Mouse (Mus musculus) midbrain, embryonic 13.5 days (tissue): ENCODE measurements around the gene Tph2. TPM values are rescaled to one million over a fixed set of nuclear protein-coding genes. Genes with fewer than 3 reads are reported as not detected.
A peak's percentile ranks its signal among the peaks of the same experiment; 100 is the strongest.

Source experiments
- ATAC-seq: fragments of 200-750 bp; cut with Nextera tagmentation; 2 replicates; pipeline ENCODE4 v1.8.0; 2017; ENCODE audit warnings: mild to moderate bottlenecking, moderate TSS enrichment, moderate library complexity
- H3K27ac ChIP-seq: fragments of 300-500 bp; sonication (generic); 2 replicates; pipeline ENCODE4 v1.5.1; 2015; ENCODE audit warnings: inconsistent platforms, mild to moderate bottlenecking, moderate library complexity
- H3K27me3 ChIP-seq: fragments of 300-500 bp; sonication (generic); 2 replicates; pipeline ENCODE4 v1.6.1; 2015; ENCODE audit warnings: mild to moderate bottlenecking, inconsistent platforms
- H3K36me3 ChIP-seq: fragments of 300-500 bp; sonication (generic); 2 replicates; pipeline ENCODE4 v1.6.1; 2015; ENCODE audit warnings: mild to moderate bottlenecking, inconsistent platforms
- H3K4me1 ChIP-seq: fragments of 300-500 bp; sonication (generic); replicated peaks from 2 replicates; pipeline ENCODE4 v1.6.1; 2015; ENCODE audit warnings: inconsistent platforms
- H3K4me2 ChIP-seq: fragments of 300-500 bp; sonication (generic); replicated peaks from 2 replicates; pipeline ENCODE4 v1.6.1; 2015; ENCODE audit warnings: moderate library complexity, mild to moderate bottlenecking, inconsistent platforms
- H3K4me3 ChIP-seq: fragments of 300-500 bp; sonication (generic); replicated peaks from 2 replicates; pipeline ENCODE4 v1.5.1; 2015; ENCODE audit warnings: mild to moderate bottlenecking, inconsistent platforms
- H3K9ac ChIP-seq: fragments of 300-500 bp; sonication (generic); replicated peaks from 2 replicates; pipeline ENCODE4 v1.6.1; 2015; ENCODE audit warnings: mild to moderate bottlenecking, inconsistent platforms
- H3K9me3 ChIP-seq: fragments of 300-500 bp; sonication (generic); 2 replicates; pipeline ENCODE4 v1.6.1; 2016; ENCODE audit warnings: mild to moderate bottlenecking, inconsistent platforms
- WGBS: fragments of 180-500 bp; shearing (Covaris S2); methylation state at CpG from one replicate; pipeline ENCODE4 v1.1.7; 2015; 5-methylcytosine and 5-hydroxymethylcytosine counted together
- polyA plus RNA-seq: library from polyadenylated mRNA; unstranded; fragments of >200 nt; fragmentation: Nextera tagmentation; extraction: Ambion mirVana; gene quantifications from 2 replicates; pipeline ENCODE4 v1.2.1, GENCODE M21; 2015

Gene Tph2
- polyA plus RNA-seq, 1 experiment from 2014 or later: 7.8 TPM

GRCm38 (mm10) chr10:115125550-115125949 lies 59.3 kb downstream of the Tph2 start:
- Histone ChIP-seq H3K4me1 (peaks cover 18% of the 10 kb centered on the region), H3K27ac (no peak overlapping the region)
- WGBS: 35% methylated on average over 5 of the region's 5 CpGs

GRCm38 (mm10) chr10:115125027-115125426 lies 59.8 kb downstream of the Tph2 start:
- no peak overlapping the region for H3K27ac ChIP-seq
- 53% methylated on average over 5 of the region's 5 CpGs for WGBS
- no peaks in the 10 kb centered on the region for H3K27me3 ChIP-seq
- peak; percentile 44; the same call in 1 of the 2 replicates for ATAC-seq
- H3K4me2 ChIP-seq: no peak overlapping the region
- H3K9me3 ChIP-seq: no peaks in the 10 kb centered on the region
- no peak overlapping the region for H3K9ac ChIP-seq
- peaks cover 18% of the 10 kb centered on the region for H3K4me1 ChIP-seq
- no peak overlapping the region for H3K4me3 ChIP-seq
- no peaks in the 10 kb centered on the region for H3K36me3 ChIP-seq

More at GRCm38 (mm10) chr10:115125550-115125949, 59.3 kb downstream of the Tph2 start:
- Histone ChIP-seq H3K9me3 (no peaks in the 10 kb centered on the region), H3K9ac (no peak overlapping the region), H3K27me3 (no peaks in the 10 kb centered on the region), H3K4me2 (no peak overlapping the region), H3K4me3 (no peak overlapping the region), H3K36me3 (no peaks in the 10 kb centered on the region)
- ATAC-seq: peak; percentile 64

- ATAC-seq: no peak
- Histone ChIP-seq H3K4me3 (no peak overlapping the region), H3K27me3 (no peaks in the 10 kb centered on the region), H3K36me3 (no peaks in the 10 kb centered on the region), H3K4me1 (no peaks in the 10 kb centered on the region), H3K4me2 (no peak overlapping the region), H3K9ac (no peak overlapping the region), H3K9me3 (no peaks in the 10 kb centered on the region), H3K27ac (no peak overlapping the region)
- 81% methylated on average over 16 of the region's 16 CpGs for WGBS
Observed at GRCm38 (mm10) chr10:115107666-115108540, 76.9 kb downstream of the Tph2 start.

DNA sequence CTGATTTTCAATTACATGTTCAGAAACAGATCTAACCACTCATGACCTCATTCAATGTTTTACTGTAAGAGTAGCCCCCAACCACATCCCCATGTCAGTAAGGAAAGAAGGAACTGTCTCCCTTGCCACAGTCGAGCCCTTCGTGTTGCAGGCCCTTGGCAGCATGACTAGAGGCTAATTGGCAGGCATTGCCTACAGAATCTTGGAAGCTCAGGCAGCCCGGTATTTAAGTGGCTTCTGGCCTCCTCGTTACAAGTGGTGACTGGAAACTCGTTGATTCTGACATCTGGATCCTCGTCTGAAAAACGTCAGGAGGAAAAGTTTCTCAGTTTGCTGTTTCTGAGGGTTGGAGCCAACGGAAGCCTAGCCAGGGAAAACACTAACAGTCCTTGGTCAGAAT lies 80.6 kb downstream of the Tph2 start:
- H3K36me3 ChIP-seq: no peaks in the 10 kb centered on the region
- H3K9ac ChIP-seq: no peak overlapping the region
- no peak for ATAC-seq
- H3K4me3 ChIP-seq: no peak overlapping the region
- no peak overlapping the region for H3K4me2 ChIP-seq
- WGBS: 83% methylated on average over 8 of the region's 8 CpGs
- no peak overlapping the region for H3K27ac ChIP-seq
- H3K9me3 ChIP-seq: no peaks in the 10 kb centered on the region
- H3K27me3 ChIP-seq: no peaks in the 10 kb centered on the region
- H3K4me1 ChIP-seq: no peaks in the 10 kb centered on the region

GRCm38 (mm10) chr10:115099890-115100580 lies 84.8 kb downstream of the Tph2 start:
- Histone ChIP-seq H3K36me3 (no peaks in the 10 kb centered on the region), H3K4me3 (no peak overlapping the region), H3K27me3 (no peaks in the 10 kb centered on the region), H3K9me3 (no peaks in the 10 kb centered on the region), H3K4me2 (no peak overlapping the region), H3K27ac (no peak overlapping the region), H3K9ac (no peak overlapping the region), H3K4me1 (no peaks in the 10 kb centered on the region)
- WGBS: 76% methylated on average over 9 of the region's 9 CpGs
- no peak for ATAC-seq

- Histone ChIP-seq H3K9ac (no peak overlapping the region), H3K4me1 (no peaks in the 10 kb centered on the region), H3K4me3 (no peak overlapping the region), H3K27me3 (no peaks in the 10 kb centered on the region), H3K9me3 (no peaks in the 10 kb centered on the region), H3K4me2 (no peak overlapping the region), H3K27ac (no peak overlapping the region), H3K36me3 (no peaks in the 10 kb centered on the region)
- 12% methylated on average over 5 of the region's 5 CpGs for WGBS
- ATAC-seq: peak; percentile 80
Observed at GRCm38 (mm10) chr10:115097163-115097562, 87.7 kb downstream of the Tph2 start.

DNA sequence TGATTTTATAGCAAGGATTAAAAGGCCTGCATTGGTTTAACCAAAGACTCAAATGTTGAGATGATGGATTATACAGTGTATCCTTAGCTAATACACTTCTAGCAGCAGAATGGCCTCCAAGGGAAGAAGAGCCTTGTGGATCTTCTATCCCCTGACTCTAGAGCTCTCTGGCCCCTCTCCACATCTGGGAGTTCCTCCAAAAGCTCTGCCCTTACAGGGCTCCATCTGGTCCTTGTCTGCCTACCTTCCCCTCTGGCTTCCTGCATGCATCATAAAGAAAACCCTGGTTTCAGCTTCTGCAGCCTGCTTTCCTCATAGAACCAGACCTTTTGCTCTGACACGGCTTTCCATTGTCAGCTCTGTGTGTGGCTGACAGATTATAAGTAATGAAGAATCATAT lies 88.6 kb downstream of the Tph2 start:
- H3K27me3 ChIP-seq: no peaks in the 10 kb centered on the region
- no peak overlapping the region for H3K27ac ChIP-seq
- H3K4me1 ChIP-seq: no peaks in the 10 kb centered on the region
- H3K9me3 ChIP-seq: no peaks in the 10 kb centered on the region
- H3K9ac ChIP-seq: no peak overlapping the region
- no peak for ATAC-seq
- H3K36me3 ChIP-seq: no peaks in the 10 kb centered on the region
- H3K4me2 ChIP-seq: no peak overlapping the region
- no peak overlapping the region for H3K4me3 ChIP-seq
- WGBS: 81% methylated on average over 1 of the region's 1 CpGs

- H3K27ac ChIP-seq: no peak overlapping the region
- no peak overlapping the region for H3K4me2 ChIP-seq
- H3K4me3 ChIP-seq: no peak overlapping the region
- H3K9me3 ChIP-seq: no peaks in the 10 kb centered on the region
- H3K36me3 ChIP-seq: no peaks in the 10 kb centered on the region
- H3K27me3 ChIP-seq: no peaks in the 10 kb centered on the region
- 76% methylated on average over 3 of the region's 3 CpGs for WGBS
- no peaks in the 10 kb centered on the region for H3K4me1 ChIP-seq
- no peak overlapping the region for H3K9ac ChIP-seq
- no peak for ATAC-seq
Observed at GRCm38 (mm10) chr10:115078232-115078631, 106.6 kb downstream of the Tph2 start.

GRCm38 (mm10) chr10:115069123-115069911 lies 115.5 kb downstream of the Tph2 start:
- peak; percentile 53; the same call in 1 of the 2 replicates for ATAC-seq
- 63% methylated on average over 8 of the region's 8 CpGs for WGBS
- Histone ChIP-seq H3K4me2 (no peak overlapping the region), H3K9me3 (peaks cover 4% of the 10 kb centered on the region; the same call in 1 of the 2 replicates), H3K27me3 (no peaks in the 10 kb centered on the region), H3K9ac (no peak overlapping the region), H3K4me1 (no peaks in the 10 kb centered on the region), H3K27ac (no peak overlapping the region), H3K4me3 (no peak overlapping the region), H3K36me3 (no peaks in the 10 kb centered on the region)

DNA sequence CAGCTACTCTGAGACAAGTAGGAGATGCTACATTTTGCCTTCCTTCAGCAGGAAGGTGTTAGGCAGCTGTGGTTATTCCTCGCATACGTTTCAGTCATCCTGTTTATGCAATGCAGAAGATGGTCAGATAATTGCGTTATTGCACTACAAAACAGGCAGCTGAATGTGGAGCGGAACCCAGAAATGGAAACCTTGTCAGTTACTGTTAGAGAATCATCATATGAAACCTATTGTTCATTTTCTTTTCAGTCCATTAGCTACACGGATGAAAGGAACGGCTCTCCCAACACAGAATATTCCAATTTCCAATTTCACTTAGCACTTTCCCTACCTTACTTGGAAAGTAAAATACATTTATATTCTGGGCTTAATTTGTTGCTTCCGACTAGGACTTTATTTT lies 120.9 kb downstream of the Tph2 start:
- Histone ChIP-seq H3K9ac (no peak overlapping the region), H3K4me1 (no peaks in the 10 kb centered on the region), H3K4me2 (no peak overlapping the region), H3K36me3 (no peaks in the 10 kb centered on the region), H3K27ac (no peak overlapping the region), H3K27me3 (no peaks in the 10 kb centered on the region), H3K4me3 (no peak overlapping the region), H3K9me3 (peaks cover 4% of the 10 kb centered on the region; the same call in 1 of the 2 replicates)
- 86% methylated on average over 7 of the region's 7 CpGs for WGBS
- ATAC-seq: no peak

GRCm38 (mm10) chr10:115061498-115061897 lies 123.3 kb downstream of the Tph2 start:
- H3K4me2 ChIP-seq: no peak overlapping the region
- no peak overlapping the region for H3K4me3 ChIP-seq
- no peak overlapping the region for H3K27ac ChIP-seq
- H3K36me3 ChIP-seq: no peaks in the 10 kb centered on the region
- H3K9me3 ChIP-seq: peaks cover 4% of the 10 kb centered on the region; the same call in 1 of the 2 replicates
- H3K27me3 ChIP-seq: no peaks in the 10 kb centered on the region
- 80% methylated on average over 2 of the region's 2 CpGs for WGBS
- H3K9ac ChIP-seq: no peak overlapping the region
- H3K4me1 ChIP-seq: no peaks in the 10 kb centered on the region
- ATAC-seq: no peak

DNA sequence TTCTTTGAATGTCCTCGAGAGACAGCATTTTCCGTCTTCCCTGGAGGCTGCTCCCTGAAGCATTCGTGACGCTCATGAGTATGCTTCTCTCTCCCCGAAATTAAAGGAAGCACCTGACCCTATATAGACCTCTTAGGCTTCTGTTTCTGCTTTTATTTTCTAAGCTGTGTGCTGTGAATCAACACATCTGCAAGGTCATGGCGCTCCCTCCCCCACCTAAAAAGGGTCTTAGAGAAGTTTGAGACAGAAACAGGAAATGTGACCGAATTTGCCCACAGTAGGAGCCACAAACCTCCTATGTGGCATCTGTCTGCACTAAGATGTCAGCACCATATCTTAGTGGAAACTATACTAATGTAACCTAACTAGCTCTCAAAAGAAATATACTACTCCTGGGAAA lies 124.1 kb downstream of the Tph2 start:
- no peak for ATAC-seq

More for the DNA sequence above, 124.1 kb downstream of the Tph2 start:
- H3K27ac ChIP-seq: no peak overlapping the region
- H3K9ac ChIP-seq: no peak overlapping the region
- H3K4me3 ChIP-seq: no peak overlapping the region
- no peaks in the 10 kb centered on the region for H3K36me3 ChIP-seq
- H3K9me3 ChIP-seq: peaks cover 4% of the 10 kb centered on the region; the same call in 1 of the 2 replicates
- no peak overlapping the region for H3K4me2 ChIP-seq
- WGBS: 82% methylated on average over 7 of the region's 7 CpGs
- no peaks in the 10 kb centered on the region for H3K27me3 ChIP-seq
- no peaks in the 10 kb centered on the region for H3K4me1 ChIP-seq
